ENCODE assay signal across 11 mouse cellular contexts in the genomic region with DNA sequence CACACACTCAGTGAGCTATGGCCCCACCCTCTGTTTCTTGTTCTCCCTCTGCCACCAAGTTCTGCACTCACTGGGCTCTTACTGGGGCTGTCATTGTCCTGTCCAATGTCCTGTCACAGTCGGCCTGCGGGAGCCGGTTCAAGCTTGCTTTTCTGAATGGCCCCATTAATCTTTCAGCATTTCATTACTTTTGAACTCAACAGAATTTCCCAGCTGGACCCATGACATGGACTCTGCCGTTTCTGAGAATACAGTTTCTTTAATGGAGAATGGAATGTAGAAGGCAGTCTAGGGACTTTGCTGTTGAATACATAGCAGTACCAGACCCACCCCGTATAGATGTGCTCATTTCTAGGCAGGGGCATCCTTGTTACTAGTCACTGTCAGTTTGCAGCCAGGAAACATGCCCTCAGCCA. TPM values are rescaled to one million over a fixed set of nuclear protein-coding genes. Genes with fewer than 3 reads are reported as not detected.
DNase-seq lines count a peak whose midpoint lies in the region; ATAC-seq and TF ChIP-seq lines count a peak whose summit lies in the region.
"Had no signal": no experiment of that assay in that cellular context is flagged by ENCODE, and none has a peak within 500 bp of the region (broad histone marks: within the 10 kb centered on the region; RNA-seq: fewer than 3 reads in every experiment).

No protein-coding gene starts in this region.

- H3K4me1 ChIP-seq in cerebellum, adult 2 months (ENCODE audit: control insufficient read depth, insufficient read depth, low read length): no peaks in the 10 kb centered on the region; the same call in 1 of the 2 replicates
- H3K4me1 ChIP-seq in kidney, embryonic 15.5 days: peaks cover 35% of the 10 kb centered on the region
- H3K4me1 ChIP-seq in neural tube, embryonic 12.5 days: peaks cover 24% of the 10 kb centered on the region; the same call in 1 of the 2 replicates

- no peaks in the 10 kb centered on the region for H3K27me3 ChIP-seq in cerebellum, adult 2 months (ENCODE audit: control insufficient read depth, insufficient read depth, low read length)
- H3K27me3 ChIP-seq in kidney, embryonic 15.5 days: no peaks in the 10 kb centered on the region
- no peaks in the 10 kb centered on the region for H3K27me3 ChIP-seq in neural tube, embryonic 12.5 days (replicated peaks)
- H3K27me3 ChIP-seq: Patski had no signal

- peak; percentile 11 to 24 for DNase-seq in cerebellum, adult 2 months
- DNase-seq in retina, postnatal 1 day: peak; percentile 15
- no peak for DNase-seq in retina, embryonic 14.5 days (ENCODE audit: low spot score)
- DNase-seq in gastrocnemius, adult 18-20 months (ENCODE audit: low spot score): no peak

- no peak overlapping the region for H3K4me3 ChIP-seq in cerebellum, adult 2 months (replicated peaks; ENCODE audit: insufficient read depth, low read depth, low read length)
- H3K4me3 ChIP-seq in kidney, embryonic 15.5 days (replicated peaks): no peak overlapping the region
- H3K4me3 ChIP-seq in neural tube, embryonic 12.5 days: no peak overlapping the region

- H3K27ac ChIP-seq in cerebellum, adult 2 months (ENCODE audit: insufficient read depth, low read length): no peak overlapping the region
- peak overlapping the region; percentile 56 for H3K27ac ChIP-seq in kidney, embryonic 15.5 days
- H3K27ac ChIP-seq in neural tube, embryonic 12.5 days: no peak overlapping the region

- H3K9ac ChIP-seq in kidney, embryonic 15.5 days: no peak overlapping the region
- H3K9ac ChIP-seq in neural tube, embryonic 12.5 days: no peak overlapping the region

- TF ChIP-seq POLR2A in cerebellum, adult 2 months (IDR thresholded peaks at IDR 0.05; ENCODE audit: borderline replicate concordance, insufficient read depth, low read length): no peak

- 40% methylated on average over 5 of the region's 5 CpGs for WGBS in cerebellum, adult 2 months
- 19% methylated on average over 5 of the region's 5 CpGs for WGBS in kidney, embryonic 15.5 days
- WGBS in neural tube, embryonic 12.5 days: 13% methylated on average over 5 of the region's 5 CpGs

- TF ChIP-seq CTCF in cerebellum, adult 2 months (IDR thresholded peaks at IDR 0.05; ENCODE audit: borderline replicate concordance, insufficient read depth, low read depth, low read length): no peak

- H3K36me3 ChIP-seq in kidney, embryonic 15.5 days: no peaks in the 10 kb centered on the region
- H3K36me3 ChIP-seq in neural tube, embryonic 12.5 days: no peaks in the 10 kb centered on the region

- ATAC-seq in cerebellum, adult (ENCODE audit: insufficient number of reproducible peaks, low FRiP score, low TSS enrichment): no peak
- peak; percentile 87 for ATAC-seq in kidney, embryonic 15.5 days (replicated peaks; ENCODE audit: low FRiP score)
- ATAC-seq in neural tube, embryonic 12.5 days (ENCODE audit: low FRiP score, low read depth): peak; percentile 79
- ATAC-seq in activated CD4-positive, CD25-positive, alpha-beta regulatory T cell, adult 4 months: no peak
- ATAC-seq: Patski had no signal

- H3K4me2 ChIP-seq in kidney, embryonic 15.5 days: no peak overlapping the region
- H3K4me2 ChIP-seq in neural tube, embryonic 12.5 days (replicated peaks): no peak overlapping the region
- H3K4me2 ChIP-seq: heart, embryonic 11.5 days had no signal

- H3K9me3 ChIP-seq in kidney, embryonic 15.5 days (replicated peaks): no peaks in the 10 kb centered on the region
- no peaks in the 10 kb centered on the region for H3K9me3 ChIP-seq in neural tube, embryonic 12.5 days

RNA-seq across cellular contexts. Expression of a gene that starts 47.5 kb away (rescaled TPM):
- 1.5 and 1.9 TPM in 2 replicates for polyA plus RNA-seq in cerebellum, adult 2 months (2012; rRNA removed)
- polyA plus RNA-seq in kidney, embryonic 15.5 days (2015; fragmentation: Nextera tagmentation; extraction: Ambion mirVana): 4.8 TPM in 2 replicates
- polyA plus RNA-seq in neural tube, embryonic 12.5 days (2016; fragmentation: Nextera tagmentation; extraction: Ambion mirVana): 3.9 and 4.6 TPM in 2 replicates
- total RNA-seq in gastrocnemius, adult 18-20 months (2021): not detected
- polyA plus RNA-seq in activated CD4-positive, CD25-positive, alpha-beta regulatory T cell, adult 4 months (2017; shearing (Covaris generic)): 1 to 10 TPM; 1.9 to 2.3 TPM
- polyA plus RNA-seq: Patski; testis, adult 2 months had no signal

Comparison
In these comparisons a context has a peak if more than half of its experiments do, and no peak if none do; other contexts are left out.
1. DNase-seq: peak in cerebellum, adult 2 months (2 of 2) and retina, postnatal 1 day (single experiment); none in retina, embryonic 14.5 days (single experiment) and gastrocnemius, adult 18-20 months (single experiment).
2. ATAC-seq: peak in kidney, embryonic 15.5 days (single experiment) and neural tube, embryonic 12.5 days (single experiment); none in cerebellum, adult (single experiment) and activated CD4-positive, CD25-positive, alpha-beta regulatory T cell, adult 4 months (single experiment).